Comparison of ENCODE assay signal across 28 mouse cellular contexts in the genomic region with DNA sequence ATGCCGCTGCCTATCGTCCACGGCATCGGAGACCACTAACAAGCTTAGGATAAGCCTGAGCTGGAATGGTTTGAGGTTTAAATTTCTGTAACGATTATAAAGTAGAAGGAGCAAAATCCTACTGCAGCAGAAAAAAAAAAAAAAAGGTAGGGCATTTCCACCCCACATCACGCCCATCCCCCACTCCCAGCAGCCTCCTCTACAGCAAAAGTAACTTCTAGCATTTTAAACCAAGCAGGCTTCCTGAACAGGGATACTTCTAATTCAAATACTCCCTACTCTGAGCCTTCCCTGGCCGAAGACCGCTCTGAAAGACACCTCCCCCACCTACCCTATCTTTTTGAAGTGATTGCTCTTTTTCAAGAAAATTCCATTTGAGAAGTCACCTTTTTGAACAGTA. TPM values are rescaled to one million over a fixed set of nuclear protein-coding genes. Genes with fewer than 3 reads are reported as not detected.
DNase-seq lines count a peak whose midpoint lies in the region; ATAC-seq and TF ChIP-seq lines count a peak whose summit lies in the region.
"Had no signal": no experiment of that assay in that cellular context is flagged by ENCODE, and none has a peak within 500 bp of the region (broad histone marks: within the 10 kb centered on the region; RNA-seq: fewer than 3 reads in every experiment).

No protein-coding gene starts in this region.

- WGBS in midbrain, embryonic 11.5 days = 77% methylated on average over 8 of the region's 8 CpGs
- WGBS in midbrain, postnatal 0 days = 48% methylated on average over 8 of the region's 8 CpGs
- WGBS in limb, embryonic 10.5 days = 67% methylated on average over 8 of the region's 8 CpGs
- 51% methylated on average over 8 of the region's 8 CpGs for WGBS in midbrain, embryonic 16.5 days

- H3K79me2 ChIP-seq in CH12.LX (replicated peaks; ENCODE audit: control insufficient read depth, extremely low read depth, insufficient read depth, poor library complexity, severe bottlenecking) = no peaks in the 10 kb centered on the region

- H3K27me3 ChIP-seq in midbrain, embryonic 11.5 days (ENCODE audit: control insufficient read depth, insufficient read depth, low read length) = no peaks in the 10 kb centered on the region
- no peaks in the 10 kb centered on the region for H3K27me3 ChIP-seq in midbrain, postnatal 0 days (ENCODE audit: insufficient read depth, low read length)
- H3K27me3 ChIP-seq in CH12.LX (replicated peaks) = no peaks in the 10 kb centered on the region
- H3K27me3 ChIP-seq in limb, embryonic 10.5 days (ENCODE audit: low read depth, poor library complexity, severe bottlenecking) = no peaks in the 10 kb centered on the region
- H3K27me3 ChIP-seq in midbrain, embryonic 16.5 days (ENCODE audit: control insufficient read depth, insufficient read depth, low read depth, low read length) = no peaks in the 10 kb centered on the region
- H3K27me3 ChIP-seq: liver, embryonic 15.5 days had no signal

- no peak for TF ChIP-seq CTCF in midbrain, postnatal 0 days (IDR thresholded peaks at IDR 0.05)
- no peak for TF ChIP-seq CTCF in CH12.LX (conservative IDR thresholded peaks at IDR 0.05 in 1 of 2, IDR thresholded peaks at IDR 0.05 in 1 of 2; ENCODE audit: low read depth in 2 of 2, low read length in 2 of 2)

- in situ Hi-C loops in CH12.LX (cut with MboI; ENCODE audit: low pct_ligation_motif_present, low pct_unique_long_range_greater_than_20kb, low sequenced_read_pairs) = no loop called here

- peak; percentile 80 for DNase-seq in midbrain, embryonic 11.5 days (ENCODE audit: low spot score, missing footprints)
- DNase-seq in midbrain, postnatal 0 days (ENCODE audit: low spot score) = no peak
- no peak for DNase-seq in CH12.LX (ENCODE audit: extremely low read depth)
- peak; percentile 50 for DNase-seq in limb, embryonic 10.5 days (ENCODE audit: low spot score)
- DNase-seq in lung, postnatal 25 days (ENCODE audit: low spot score) = no peak
- no peak for DNase-seq in adrenal gland, postnatal 14 days
- DNase-seq: adrenal gland, postnatal 36 days; cerebellum, adult 8-10 months; cerebellum, postnatal 25 days; gastrocnemius, postnatal 14 days; heart, postnatal 36 days; kidney, adult 9 months; kidney, postnatal 10 days; left cerebral cortex, postnatal 4 days; lung, embryonic 14.5 days; lung, postnatal 14 days had no signal

- no peak overlapping the region for H3K27ac ChIP-seq in midbrain, embryonic 11.5 days (ENCODE audit: low read depth, low read length)
- no peak overlapping the region for H3K27ac ChIP-seq in midbrain, postnatal 0 days (ENCODE audit: low read depth, low read length)
- no peak overlapping the region for H3K27ac ChIP-seq in CH12.LX (ENCODE audit: insufficient read depth, low read depth)
- peak overlapping the region; percentile 48; the same call in 1 of the 2 replicates for H3K27ac ChIP-seq in limb, embryonic 10.5 days
- 0 out of 2 replicates have a peak overlapping the region, but pooled peaks have one; percentile 6 for H3K27ac ChIP-seq in midbrain, embryonic 16.5 days (ENCODE audit: low read length)
- H3K27ac ChIP-seq: heart, embryonic 10.5 days; layer of hippocampus, adult 2 months; liver, embryonic 15.5 days; neural tube, embryonic 12.5 days; stomach, postnatal 0 days had no signal

- H3K36me3 ChIP-seq in midbrain, embryonic 11.5 days (ENCODE audit: control insufficient read depth, insufficient read depth, low read length) = no peaks in the 10 kb centered on the region
- no peaks in the 10 kb centered on the region for H3K36me3 ChIP-seq in midbrain, postnatal 0 days (ENCODE audit: insufficient read depth, low read length)
- H3K36me3 ChIP-seq in CH12.LX (replicated peaks in 1 of 2; ENCODE audit: control insufficient read depth in 1 of 2, insufficient read depth in 1 of 2, low read length in 1 of 2) = no peaks in the 10 kb centered on the region
- H3K36me3 ChIP-seq in limb, embryonic 10.5 days = no peaks in the 10 kb centered on the region
- no peaks in the 10 kb centered on the region for H3K36me3 ChIP-seq in midbrain, embryonic 16.5 days (ENCODE audit: control insufficient read depth, insufficient read depth, low read length)
- H3K36me3 ChIP-seq: heart, embryonic 10.5 days; hindbrain, embryonic 13.5 days; liver, embryonic 15.5 days; midbrain, embryonic 12.5 days; neural tube, embryonic 12.5 days had no signal

- no peak for TF ChIP-seq RAD21 in CH12.LX (IDR thresholded peaks at IDR 0.05; ENCODE audit: low read depth, low read length)

- no peak overlapping the region for H3K4me2 ChIP-seq in midbrain, embryonic 11.5 days
- H3K4me2 ChIP-seq in midbrain, postnatal 0 days (ENCODE audit: low read depth, low read length, poor library complexity, severe bottlenecking) = no peak overlapping the region
- no peak overlapping the region for H3K4me2 ChIP-seq in CH12.LX (ENCODE audit: insufficient read depth, low read depth, poor library complexity, severe bottlenecking)
- H3K4me2 ChIP-seq in midbrain, embryonic 16.5 days (ENCODE audit: low read length) = peak overlapping the region; percentile 2; the same call in 1 of the 2 replicates
- H3K4me2 ChIP-seq: hindbrain, embryonic 13.5 days; liver, embryonic 15.5 days; lung, embryonic 14.5 days; midbrain, embryonic 12.5 days; neural tube, embryonic 12.5 days had no signal

- H3K4me1 ChIP-seq in midbrain, embryonic 11.5 days (ENCODE audit: control insufficient read depth, insufficient read depth, low read length) = no peaks in the 10 kb centered on the region
- peaks cover 6% of the 10 kb centered on the region; the same call in 1 of the 2 replicates for H3K4me1 ChIP-seq in midbrain, postnatal 0 days (ENCODE audit: insufficient read depth, low read length)
- H3K4me1 ChIP-seq in CH12.LX (ENCODE audit: control insufficient read depth in 1 of 2, insufficient read depth in 2 of 2) = peaks cover 0 to 6% of the 10 kb centered on the region in 2 experiments; a peak in 2 of 4 replicates
- H3K4me1 ChIP-seq in limb, embryonic 10.5 days = peaks cover 58% of the 10 kb centered on the region
- peaks cover 12% of the 10 kb centered on the region for H3K4me1 ChIP-seq in midbrain, embryonic 16.5 days (ENCODE audit: control insufficient read depth, insufficient read depth, low read length)
- H3K4me1 ChIP-seq: liver, embryonic 15.5 days had no signal

- H3K9me3 ChIP-seq in midbrain, embryonic 11.5 days (ENCODE audit: control insufficient read depth, low read length) = no peaks in the 10 kb centered on the region
- no peaks in the 10 kb centered on the region for H3K9me3 ChIP-seq in midbrain, postnatal 0 days (ENCODE audit: low read length)
- H3K9me3 ChIP-seq in CH12.LX (replicated peaks; ENCODE audit: low read length) = no peaks in the 10 kb centered on the region
- H3K9me3 ChIP-seq in limb, embryonic 10.5 days (replicated peaks) = no peaks in the 10 kb centered on the region
- H3K9me3 ChIP-seq in midbrain, embryonic 16.5 days (replicated peaks; ENCODE audit: control insufficient read depth, low read length, poor library complexity, severe bottlenecking) = no peaks in the 10 kb centered on the region
- H3K9me3 ChIP-seq: heart, embryonic 10.5 days; hindbrain, embryonic 13.5 days; liver, embryonic 15.5 days; midbrain, embryonic 12.5 days; neural tube, embryonic 12.5 days had no signal

- TF ChIP-seq EP300 in CH12.LX (IDR thresholded peaks at IDR 0.05; ENCODE audit: low read length) = no peak

- no peak for TF ChIP-seq POLR2A in CH12.LX (IDR thresholded peaks at IDR 0.05; ENCODE audit: low read depth, low read length)

- no peak overlapping the region for H3K4me3 ChIP-seq in midbrain, embryonic 11.5 days (ENCODE audit: low read depth, low read length)
- H3K4me3 ChIP-seq in midbrain, postnatal 0 days (ENCODE audit: low read depth, low read length) = no peak overlapping the region
- H3K4me3 ChIP-seq in CH12.LX (replicated peaks in 1 of 3; ENCODE audit: low read depth in 2 of 3, low read length in 2 of 3, poor library complexity in 1 of 3) = no peak overlapping the region
- no peak overlapping the region for H3K4me3 ChIP-seq in limb, embryonic 10.5 days
- H3K4me3 ChIP-seq in midbrain, embryonic 16.5 days (ENCODE audit: low read depth, low read length) = no peak overlapping the region
- H3K4me3 ChIP-seq: heart, embryonic 10.5 days; hindbrain, embryonic 13.5 days; layer of hippocampus, adult 2 months; liver, embryonic 15.5 days; midbrain, embryonic 12.5 days; myocyte; neural tube, embryonic 12.5 days had no signal

- no peak for ATAC-seq in midbrain, embryonic 11.5 days (ENCODE audit: low FRiP score)
- no peak for ATAC-seq in midbrain, postnatal 0 days (ENCODE audit: low FRiP score)
- 0 out of 2 replicates have a peak, but pooled peaks have one; percentile 26 for ATAC-seq in midbrain, embryonic 16.5 days
- ATAC-seq: forebrain, embryonic 14.5 days; intestine, embryonic 16.5 days had no signal

- no peak overlapping the region for H3K9ac ChIP-seq in midbrain, embryonic 11.5 days (ENCODE audit: low read length)
- H3K9ac ChIP-seq in midbrain, postnatal 0 days (replicated peaks; ENCODE audit: low read length, poor library complexity, severe bottlenecking) = no peak overlapping the region
- H3K9ac ChIP-seq in CH12.LX (ENCODE audit: insufficient read depth, low read depth) = no peak overlapping the region
- no peak overlapping the region for H3K9ac ChIP-seq in midbrain, embryonic 16.5 days (ENCODE audit: low read depth, low read length)
- H3K9ac ChIP-seq: hindbrain, embryonic 13.5 days; liver, embryonic 15.5 days; lung, embryonic 14.5 days; midbrain, embryonic 12.5 days; neural tube, embryonic 12.5 days had no signal

- dilution Hi-C loops in CH12.LX (cut with MboI; ENCODE audit: extremely low pct_ligation_motif_present, extremely low pct_unique_long_range_greater_than_20kb, low sequenced_read_pairs) = no loop called here

TF ChIP-seq in CH12.LX, 34 proteins besides CTCF, POLR2A, EP300 and RAD21:
- TF ChIP-seq CHD2 (IDR thresholded peaks at IDR 0.05; ENCODE audit: low read length) (0 out of 2 replicates have a peak, but pooled peaks have one; percentile 21), ZNF384 (IDR thresholded peaks at IDR 0.05; ENCODE audit: low read depth, low read length) (0 out of 2 replicates have a peak, but pooled peaks have one; percentile 20), CHD1 (IDR thresholded peaks at IDR 0.05; ENCODE audit: low read depth, low read length) (no peak)
TF ChIP-seq in CH12.LX: peak in this region for 2.

RNA-seq across cellular contexts. Expression of a gene that starts 59.2 kb away (rescaled TPM):
- 9.3 and 10.9 TPM in 2 replicates for polyA plus RNA-seq in midbrain, embryonic 11.5 days (2014; fragmentation: Nextera tagmentation; extraction: Ambion mirVana)
- 23.1 and 28.6 TPM in 2 replicates for total RNA-seq in midbrain, postnatal 0 days (2014; rRNA removed)
- polyA plus RNA-seq in midbrain, postnatal 0 days (2015; fragmentation: Nextera tagmentation; extraction: Ambion mirVana) = 14.5 and 17.3 TPM in 2 replicates
- 0.17 and 0.25 TPM in 2 replicates for total RNA-seq in CH12.LX (2012; rRNA removed)
- total RNA-seq in CH12.LX (2014; rRNA removed) = 0.51 and 0.77 TPM in 2 replicates
- polyA plus RNA-seq in CH12.LX (2012; ENCODE audit: insufficient read length, low read depth) = 5.6 and 6.9 TPM in 2 replicates
- 4.3 and 5.4 TPM in 2 replicates for polyA plus RNA-seq in limb, embryonic 10.5 days (2016; fragmentation: Nextera tagmentation; extraction: Ambion mirVana)
- polyA plus RNA-seq in midbrain, embryonic 16.5 days (2015; fragmentation: Nextera tagmentation; extraction: Ambion mirVana) = 22.8 TPM in 2 replicates
- total RNA-seq in adrenal gland, postnatal 14 days (2021) = 0.85 and 1.4 TPM in 2 replicates
- total RNA-seq: granulocyte monocyte progenitor cell, adult 5-6 weeks had no signal

Comparison
In these comparisons a context has a peak if more than half of its experiments do, and no peak if none do; other contexts are left out.
1. DNase-seq: peak in midbrain, embryonic 11.5 days (single experiment) and limb, embryonic 10.5 days (single experiment); none in midbrain, postnatal 0 days (single experiment), CH12.LX (single experiment), lung, postnatal 25 days (single experiment) and adrenal gland, postnatal 14 days (single experiment).
2. H3K27ac ChIP-seq: peak in limb, embryonic 10.5 days (single experiment) and midbrain, embryonic 16.5 days (single experiment); none in midbrain, embryonic 11.5 days (single experiment), midbrain, postnatal 0 days (single experiment) and CH12.LX (single experiment).